Comparison of ENCODE assay signal across 8 mouse cellular contexts in the genomic region with DNA sequence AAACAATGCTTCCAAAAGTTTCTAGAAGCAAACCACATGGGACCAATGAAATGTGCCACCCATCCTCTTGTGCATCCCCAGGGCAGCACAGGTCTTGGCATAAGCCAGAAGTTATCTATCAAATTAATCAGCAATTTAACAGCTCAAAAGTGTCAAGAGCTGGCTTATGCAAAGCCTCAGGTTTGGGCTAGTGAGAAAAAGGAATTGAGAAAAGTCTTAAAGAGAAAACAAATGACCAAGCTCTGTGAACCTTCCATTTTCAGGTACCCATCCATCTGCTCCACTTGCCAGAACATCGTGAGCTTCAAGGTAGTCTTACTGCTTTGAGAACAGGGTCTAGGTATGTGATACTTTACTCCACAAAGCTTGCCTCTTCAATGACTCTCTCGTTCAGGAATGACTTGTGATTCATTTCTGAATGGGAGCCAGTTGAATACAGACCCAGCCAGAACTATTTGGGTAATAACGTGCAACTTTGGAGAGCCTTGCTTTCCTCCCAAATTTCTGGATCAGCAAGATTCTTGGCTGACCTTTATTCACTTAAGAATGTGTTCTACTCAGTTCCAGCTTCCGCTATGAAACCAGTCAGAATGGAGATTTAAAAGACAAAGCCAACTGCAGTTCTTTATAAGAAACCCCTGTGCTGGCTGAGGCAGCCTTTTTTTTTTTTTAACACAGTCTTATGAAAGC. TPM values are rescaled to one million over a fixed set of nuclear protein-coding genes. Genes with fewer than 3 reads are reported as not detected.
DNase-seq lines count a peak whose midpoint lies in the region; ATAC-seq and TF ChIP-seq lines count a peak whose summit lies in the region.

No protein-coding gene starts in this region.

- no peaks in the 10 kb centered on the region for H3K36me3 ChIP-seq in heart, embryonic 15.5 days
- H3K36me3 ChIP-seq in lung, embryonic 15.5 days, result peaks cover 18% of the 10 kb centered on the region

- intact Hi-C loops in left cerebral cortex, adult 2 months (cut with DNase I), result no loop called here

- no peaks in the 10 kb centered on the region for H3K27me3 ChIP-seq in heart, embryonic 15.5 days
- no peaks in the 10 kb centered on the region for H3K27me3 ChIP-seq in lung, embryonic 15.5 days

- TF ChIP-seq CTCF in left cerebral cortex, adult 2 months (IDR thresholded peaks at IDR 0.05), result no peak

- no peak overlapping the region for H3K4me2 ChIP-seq in heart, embryonic 15.5 days
- H3K4me2 ChIP-seq in lung, embryonic 15.5 days, result no peak overlapping the region

- no peaks in the 10 kb centered on the region for H3K9me3 ChIP-seq in heart, embryonic 15.5 days (replicated peaks)
- no peaks in the 10 kb centered on the region for H3K9me3 ChIP-seq in lung, embryonic 15.5 days

- DNase-seq in adrenal gland, adult 8-10 months, result peak; percentile 62
- DNase-seq in adrenal gland, adult 18-20 months (ENCODE audit: low spot score in 2 of 2), result no peak
- DNase-seq in R1 (ENCODE audit: low read depth, low spot score), result peak; percentile 63
- DNase-seq in left cerebral cortex, adult 2 months (ENCODE audit: extremely low spot score in 1 of 2, low spot score in 2 of 2), result no peak
- DNase-seq in c-Kit-positive CD71-positive TER-119-positive erythroid progenitor cells, embryonic 14.5 days (ENCODE audit: low spot score), result no peak
- DNase-seq in cerebellum, postnatal 4 days (ENCODE audit: low spot score in 2 of 2), result no peak

- WGBS in heart, embryonic 15.5 days, result 50% methylated on average over 4 of the region's 4 CpGs
- WGBS in lung, embryonic 15.5 days, result 51% methylated on average over 4 of the region's 4 CpGs

- peaks cover 69% of the 10 kb centered on the region for H3K4me1 ChIP-seq in heart, embryonic 15.5 days (replicated peaks)
- peaks cover 34% of the 10 kb centered on the region for H3K4me1 ChIP-seq in lung, embryonic 15.5 days

- no peak overlapping the region for H3K4me3 ChIP-seq in heart, embryonic 15.5 days
- no peak overlapping the region for H3K4me3 ChIP-seq in lung, embryonic 15.5 days
- no peak overlapping the region for H3K4me3 ChIP-seq in left cerebral cortex, adult 2 months

- no peak overlapping the region for H3K9ac ChIP-seq in heart, embryonic 15.5 days
- no peak overlapping the region for H3K9ac ChIP-seq in lung, embryonic 15.5 days

- ATAC-seq in heart, embryonic 15.5 days (replicated peaks; ENCODE audit: insufficient number of reproducible peaks, insufficient read depth, low FRiP score, low read depth), result no peak
- peak; percentile 28 for ATAC-seq in lung, embryonic 15.5 days (ENCODE audit: borderline replicate concordance, extremely low read depth, low FRiP score, low TSS enrichment)

- peak overlapping the region; percentile 82 for H3K27ac ChIP-seq in heart, embryonic 15.5 days
- H3K27ac ChIP-seq in lung, embryonic 15.5 days, result peak overlapping the region; percentile 90
- H3K27ac ChIP-seq in left cerebral cortex, adult 2 months, result no peak overlapping the region; the same call in 1 of the 2 replicates

RNA-seq across cellular contexts. Expression of gene Rnf216, which starts 56.5 kb away (rescaled TPM):
- 10 to 100 TPM; 41.7 to 58.3 (median 53.6) TPM for total RNA-seq in adrenal gland, adult 8-10 months (2022)
- 10 to 100 TPM; 33.6 to 44.9 TPM for total RNA-seq in adrenal gland, adult 18-20 months (2021)
- 23.9 and 27.5 TPM in 2 replicates for polyA plus RNA-seq in heart, embryonic 15.5 days (2015; fragmentation: Nextera tagmentation; extraction: Ambion mirVana)
- polyA plus RNA-seq in lung, embryonic 15.5 days (2015; fragmentation: Nextera tagmentation; extraction: Ambion mirVana), result 33.5 and 37.6 TPM in 2 replicates
- 10 to 100 TPM; 40.7 to 47.8 TPM for total RNA-seq in left cerebral cortex, adult 2 months (2021)

Comparison
In these comparisons a context has a peak if more than half of its experiments do, and no peak if none do; other contexts are left out.
1. DNase-seq: peak in adrenal gland, adult 8-10 months (single experiment) and R1 (single experiment); none in adrenal gland, adult 18-20 months (0 of 2), left cerebral cortex, adult 2 months (0 of 2), c-Kit-positive CD71-positive TER-119-positive erythroid progenitor cells, embryonic 14.5 days (single experiment) and cerebellum, postnatal 4 days (0 of 2).